Mouse (Mus musculus) lung, embryonic 16.5 days (tissue): ENCODE results near the gene Ccdc8. TPM values are rescaled to one million over a fixed set of nuclear protein-coding genes. Genes with fewer than 3 reads are reported as not detected.

Experiments
- ATAC-seq: fragments of 200-750 bp; cut with Nextera tagmentation; 2 replicates; pipeline ENCODE4 v1.8.0; 2017; ENCODE audit warnings: low read depth, mild to moderate bottlenecking, moderate library complexity
- H3K27ac ChIP-seq: fragments of 300-500 bp; sonication (generic); 2 replicates; pipeline ENCODE4 v1.5.1; 2014; ENCODE audit warnings: mild to moderate bottlenecking, control low read depth, low read length
- H3K27me3 ChIP-seq: fragments of 300-500 bp; sonication (generic); 2 replicates; pipeline ENCODE4 v1.6.1; 2014; ENCODE audit warnings: low read depth, low read length, mixed read lengths; ENCODE audit not compliant: control insufficient read depth, insufficient read depth
- H3K36me3 ChIP-seq: fragments of 300-500 bp; sonication (generic); 2 replicates; pipeline ENCODE4 v1.6.1; 2014; ENCODE audit warnings: low read length; ENCODE audit not compliant: control insufficient read depth, insufficient read depth
- H3K4me1 ChIP-seq: fragments of 300-500 bp; sonication (generic); replicated peaks from 2 replicates; pipeline ENCODE4 v1.6.1; 2014; ENCODE audit warnings: low read length, mixed read lengths; ENCODE audit not compliant: control insufficient read depth, insufficient read depth
- H3K4me2 ChIP-seq: fragments of 300-500 bp; sonication (generic); 2 replicates; pipeline ENCODE4 v1.6.1; 2014; ENCODE audit warnings: low read depth, low read length, control low read depth
- H3K4me3 ChIP-seq: fragments of 300-500 bp; sonication (generic); 2 replicates; pipeline ENCODE4 v1.5.1; 2014; ENCODE audit warnings: mild to moderate bottlenecking, low read length, control low read depth
- H3K9ac ChIP-seq: fragments of 300-500 bp; sonication (generic); 2 replicates; pipeline ENCODE4 v1.6.1; 2014; ENCODE audit warnings: low read length, control low read depth
- H3K9me3 ChIP-seq: fragments of 300-500 bp; sonication (generic); 2 replicates; pipeline ENCODE4 v1.6.1; 2016; ENCODE audit warnings: low read length; ENCODE audit not compliant: control insufficient read depth
- WGBS: fragments of 180-500 bp; shearing (Covaris S2); extraction: QIAGEN DNeasy Blood & Tissue Kit; methylation state at CpG from one replicate; pipeline ENCODE4 v1.1.7; 2014; 5-methylcytosine and 5-hydroxymethylcytosine counted together
- polyA plus RNA-seq: library from polyadenylated mRNA; unstranded; fragments of >200 nt; fragmentation: Nextera tagmentation; extraction: Ambion mirVana; gene quantifications from 2 replicates; pipeline ENCODE4 v1.2.1, GENCODE M21; 2015

The Ccdc8 gene
- polyA plus RNA-seq, 1 experiment from 2014 or later = 43.8 TPM

- Histone ChIP-seq H3K4me3 (no peak overlapping the region), H3K27me3 (no peaks in the 10 kb centered on the region), H3K4me2 (no peak overlapping the region), H3K9ac (no peak overlapping the region), H3K9me3 (no peaks in the 10 kb centered on the region), H3K36me3 (no peaks in the 10 kb centered on the region), H3K27ac (peak overlapping the region; percentile 15; the same call in 1 of the 2 replicates), H3K4me1 (peaks cover 25% of the 10 kb centered on the region)
- peak; percentile 32 for ATAC-seq
- WGBS = 37% methylated on average over 3 of the region's 3 CpGs
Measured at GRCm38 (mm10) chr7:16988405-16988804, 4.1 kb upstream of the Ccdc8 start.

GRCm38 (mm10) chr7:16990006-16990744, 2.3 kb upstream of the Ccdc8 start:
- Histone ChIP-seq H3K27ac (peak overlapping the region; percentile 75), H3K27me3 (no peaks in the 10 kb centered on the region), H3K4me3 (no peak overlapping the region), H3K36me3 (no peaks in the 10 kb centered on the region), H3K9ac (peak overlapping the region; percentile 49), H3K4me1 (peaks cover 30% of the 10 kb centered on the region), H3K4me2 (peak overlapping the region; percentile 3; the same call in 1 of the 2 replicates), H3K9me3 (no peaks in the 10 kb centered on the region)
- ATAC-seq = no peak
- WGBS = 23% methylated on average over 15 of the region's 15 CpGs

- peak overlapping the region; percentile 6 for H3K9ac ChIP-seq
- H3K9me3 ChIP-seq = no peaks in the 10 kb centered on the region
- peak; percentile 72 for ATAC-seq
- peak overlapping the region; percentile 91 for H3K27ac ChIP-seq
- no peak overlapping the region for H3K4me3 ChIP-seq
- H3K4me2 ChIP-seq = peak overlapping the region; percentile 3; the same call in 1 of the 2 replicates
- WGBS = 34% methylated on average over 18 of the region's 18 CpGs
- H3K27me3 ChIP-seq = no peaks in the 10 kb centered on the region
- no peaks in the 10 kb centered on the region for H3K36me3 ChIP-seq
- peaks cover 44% of the 10 kb centered on the region for H3K4me1 ChIP-seq
Measured at GRCm38 (mm10) chr7:16991681-16992450, 642 bp upstream of the Ccdc8 start.

- peak overlapping the region; percentile 84 for H3K9ac ChIP-seq
- peak overlapping the region; percentile 77 for H3K4me3 ChIP-seq
- peaks cover 48% of the 10 kb centered on the region for H3K4me1 ChIP-seq
- H3K36me3 ChIP-seq = peaks cover 2% of the 10 kb centered on the region
- H3K4me2 ChIP-seq = peak overlapping the region; percentile 85
- H3K27me3 ChIP-seq = no peaks in the 10 kb centered on the region
- peak overlapping the region; percentile 91 for H3K27ac ChIP-seq
- WGBS = under 1% methylated on average over 27 of the region's 27 CpGs
- H3K9me3 ChIP-seq = no peaks in the 10 kb centered on the region
- peak; percentile 95 for ATAC-seq
Measured at GRCm38 (mm10) chr7:16993651-16994399, 1.3 kb downstream of the Ccdc8 start.

- Histone ChIP-seq H3K27me3 (no peaks in the 10 kb centered on the region), H3K36me3 (peaks cover 5% of the 10 kb centered on the region), H3K27ac (peak overlapping the region; percentile 91), H3K4me3 (peak overlapping the region; percentile 77), H3K4me1 (peaks cover 53% of the 10 kb centered on the region), H3K9me3 (no peaks in the 10 kb centered on the region), H3K9ac (peak overlapping the region; percentile 84), H3K4me2 (peak overlapping the region; percentile 85)
- ATAC-seq = no peak
- 3% methylated on average over 20 of the region's 20 CpGs for WGBS
Measured at GRCm38 (mm10) chr7:16994400-16994799, 1.9 kb downstream of the Ccdc8 start.

GRCm38 (mm10) chr7:16995345-16995744, 2.8 kb downstream of the Ccdc8 start:
- Histone ChIP-seq H3K4me3 (peak overlapping the region; percentile 77), H3K4me2 (peak overlapping the region; percentile 85), H3K9ac (peak overlapping the region; percentile 84), H3K9me3 (no peaks in the 10 kb centered on the region), H3K36me3 (peaks cover 6% of the 10 kb centered on the region), H3K27me3 (no peaks in the 10 kb centered on the region), H3K27ac (no peak overlapping the region), H3K4me1 (peaks cover 51% of the 10 kb centered on the region)
- 56% methylated on average over 4 of the region's 4 CpGs for WGBS
- no peak for ATAC-seq

GRCm38 (mm10) chr7:16999233-16999632, 6.7 kb downstream of the Ccdc8 start:
- Histone ChIP-seq H3K36me3 (peaks cover 19% of the 10 kb centered on the region), H3K9me3 (no peaks in the 10 kb centered on the region), H3K27ac (no peak overlapping the region), H3K4me1 (peaks cover 36% of the 10 kb centered on the region), H3K27me3 (no peaks in the 10 kb centered on the region), H3K9ac (no peak overlapping the region), H3K4me3 (no peak overlapping the region), H3K4me2 (no peak overlapping the region)
- no peak for ATAC-seq
- WGBS = 62% methylated on average over 4 of the region's 4 CpGs

GRCm38 (mm10) chr7:16999650-17000049, 7.1 kb downstream of the Ccdc8 start:
- Histone ChIP-seq H3K27ac (no peak overlapping the region), H3K27me3 (no peaks in the 10 kb centered on the region), H3K36me3 (peaks cover 22% of the 10 kb centered on the region), H3K4me2 (no peak overlapping the region), H3K4me3 (no peak overlapping the region), H3K4me1 (peaks cover 36% of the 10 kb centered on the region), H3K9ac (no peak overlapping the region), H3K9me3 (no peaks in the 10 kb centered on the region)
- WGBS = 26% methylated on average over 4 of the region's 4 CpGs
- no peak for ATAC-seq
